Comparison of ENCODE assay signal across 11 mouse cellular contexts in genomic region chr11:75229289-75229688, GRCm38 (mm10). TPM values are rescaled to one million over a fixed set of nuclear protein-coding genes. Genes with fewer than 3 reads are reported as not detected.
"Had no signal": no experiment of that assay in that cellular context is flagged by ENCODE, and none has a peak within 500 bp of the region (broad histone marks: within the 10 kb centered on the region; RNA-seq: fewer than 3 reads in every experiment).

No protein-coding gene starts in this region.

- H3K9me3 ChIP-seq: liver, embryonic 13.5 days had no signal

- H3K27ac ChIP-seq: kidney, postnatal 0 days; layer of hippocampus, adult 2 months; left cerebral cortex, adult 2 months; liver, embryonic 13.5 days; macrophage had no signal

- ATAC-seq: lung, postnatal 0 days had no signal

- H3K9ac ChIP-seq: liver, embryonic 13.5 days; lung, embryonic 14.5 days had no signal

- H3K36me3 ChIP-seq: liver, embryonic 13.5 days had no signal

- H3K4me2 ChIP-seq: liver, embryonic 13.5 days; lung, embryonic 14.5 days had no signal

- H3K4me3 ChIP-seq: layer of hippocampus, adult 2 months; left cerebral cortex, adult 2 months; liver, embryonic 13.5 days had no signal

- DNase-seq: layer of hippocampus, adult 9-11 months; liver, embryonic 13.5 days; lung, embryonic 14.5 days; midbrain, embryonic 14.5 days; thymus, adult 18-20 months; thymus, postnatal 4 days had no signal

RNA-seq across cellular contexts. Expression of gene Hic1, which starts 60.0 kb away (rescaled TPM):
- polyA plus RNA-seq: macrophage had no signal
